Mouse (Mus musculus) stomach, postnatal 0 days (tissue): ENCODE data around the gene Gramd1b. TPM values are rescaled to one million over a fixed set of nuclear protein-coding genes. Genes with fewer than 3 reads are reported as not detected.

Experiments used
- ATAC-seq: fragments of 200-750 bp; cut with Nextera tagmentation; 2 replicates; pipeline ENCODE4 v1.8.0; 2017; ENCODE audit not compliant: low FRiP score, low TSS enrichment
- DNase-seq: peaks from one replicate; pipeline ENCODE4 v3.0.0-alpha.2; 2016; ENCODE audit warnings: low spot score
- H3K27ac ChIP-seq: fragments of 300-500 bp; sonication (generic); replicated peaks from 2 replicates; pipeline ENCODE4 v1.5.1; 2014; ENCODE audit warnings: mild to moderate bottlenecking, control low read depth
- H3K27me3 ChIP-seq: fragments of 300-500 bp; sonication (generic); 2 replicates; pipeline ENCODE4 v1.6.1; 2014; ENCODE audit warnings: low read length; ENCODE audit not compliant: control insufficient read depth, insufficient read depth
- H3K36me3 ChIP-seq: fragments of 300-500 bp; sonication (generic); 2 replicates; pipeline ENCODE4 v1.6.1; 2014; ENCODE audit warnings: low read length, mixed read lengths; ENCODE audit not compliant: control insufficient read depth, insufficient read depth
- H3K4me1 ChIP-seq: fragments of 300-500 bp; sonication (generic); replicated peaks from 2 replicates; pipeline ENCODE4 v1.6.1; 2014; ENCODE audit warnings: antibody characterized with exemption; ENCODE audit not compliant: control insufficient read depth, insufficient read depth
- H3K4me2 ChIP-seq: fragments of 300-500 bp; sonication (generic); replicated peaks from 2 replicates; pipeline ENCODE4 v1.6.1; 2014; ENCODE audit warnings: low read depth, mild to moderate bottlenecking, control low read depth, moderate library complexity
- H3K4me3 ChIP-seq: fragments of 300-500 bp; sonication (generic); 2 replicates; pipeline ENCODE4 v1.5.1; 2014; ENCODE audit warnings: low read depth, low read length, control low read depth
- H3K9ac ChIP-seq: fragments of 300-500 bp; sonication (generic); 2 replicates; pipeline ENCODE4 v1.6.1; 2014; ENCODE audit warnings: mild to moderate bottlenecking, low read length, control low read depth, mixed read lengths
- H3K9me3 ChIP-seq: fragments of 300-500 bp; sonication (generic); 2 replicates; pipeline ENCODE4 v1.6.1; 2016; ENCODE audit warnings: low read length; ENCODE audit not compliant: control insufficient read depth
- CTCF ChIP-seq: IDR thresholded peaks from 2 replicates; pipeline ENCODE4 v1.5.1; 2016; ENCODE audit warnings: antibody characterized with exemption, low read depth, mild to moderate bottlenecking, moderate library complexity
- EP300 ChIP-seq: optimal IDR thresholded peaks from 2 replicates; pipeline ENCODE3; 2016; ENCODE audit warnings: antibody characterized with exemption
- WGBS: fragments of 180-500 bp; shearing (Covaris S2); extraction: QIAGEN DNeasy Blood & Tissue Kit; methylation state at CpG from one replicate; pipeline ENCODE4 v1.1.7; 2014; 5-methylcytosine and 5-hydroxymethylcytosine counted together
- polyA plus RNA-seq: library from polyadenylated mRNA; unstranded; fragments of >200 nt; fragmentation: Nextera tagmentation; extraction: Ambion mirVana; gene quantifications from 2 replicates; pipeline ENCODE4 v1.2.1, GENCODE M21; 2015

Gramd1b gene
- polyA plus RNA-seq, 1 experiment from 2014 or later: 1.8 TPM

DNA sequence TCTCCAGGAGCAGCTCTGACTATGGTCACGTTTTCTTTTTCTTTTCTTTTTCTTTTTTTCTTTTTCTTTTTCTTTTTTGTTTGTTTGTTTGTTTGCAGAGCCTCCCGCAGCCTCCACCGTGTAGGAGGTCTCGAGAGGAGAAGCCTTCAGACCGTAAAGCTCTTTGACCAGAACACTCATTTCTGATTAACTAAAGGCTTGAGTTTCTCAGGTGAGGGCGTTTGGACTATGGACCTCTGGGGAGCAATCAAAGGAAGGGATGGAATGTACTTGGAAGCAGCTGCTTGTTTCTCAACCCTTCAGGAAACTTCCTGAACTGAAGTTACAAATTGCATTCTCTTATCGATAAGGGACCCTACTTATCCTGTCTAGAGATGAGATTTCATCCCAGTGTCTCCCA, 64.4 kb downstream of the Gramd1b start:
- no peaks in the 10 kb centered on the region for H3K9me3 ChIP-seq
- no peak overlapping the region for H3K4me2 ChIP-seq
- 43% methylated on average over 7 of the region's 7 CpGs for WGBS
- H3K27me3 ChIP-seq: no peaks in the 10 kb centered on the region
- no peaks in the 10 kb centered on the region for H3K4me1 ChIP-seq
- no peak overlapping the region for H3K9ac ChIP-seq
- no peak overlapping the region for H3K27ac ChIP-seq
- no peak overlapping the region for H3K4me3 ChIP-seq
- TF ChIP-seq CTCF (no peak), EP300 (no peak)
- ATAC-seq (peak; percentile 62; the same call in 1 of the 2 replicates), DNase-seq (no peak)
- no peaks in the 10 kb centered on the region for H3K36me3 ChIP-seq

DNA sequence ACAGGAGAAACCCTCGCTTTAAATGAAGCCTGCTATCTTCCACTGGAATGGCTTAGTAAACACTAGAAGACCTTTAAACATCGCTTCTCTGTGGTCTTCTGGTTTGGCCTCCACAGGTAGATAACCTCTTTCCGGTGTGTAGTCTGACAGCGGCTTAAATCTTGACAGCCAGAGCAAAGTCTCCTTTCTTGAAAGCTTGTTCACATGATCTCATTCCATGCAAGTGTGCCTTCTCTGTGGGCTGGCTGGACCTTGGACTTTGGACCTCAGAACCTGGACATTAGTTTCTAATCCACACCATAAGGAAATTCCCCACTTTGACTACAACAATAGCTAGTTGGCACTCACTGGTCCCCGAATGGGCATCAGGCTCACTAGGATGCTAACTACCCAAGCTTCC, 65.6 kb downstream of the Gramd1b start:
- DNase-seq: peak; percentile 57
- no peaks in the 10 kb centered on the region for H3K4me1 ChIP-seq
- no peak for TF ChIP-seq EP300
- no peak for TF ChIP-seq CTCF
- H3K27me3 ChIP-seq: no peaks in the 10 kb centered on the region
- H3K27ac ChIP-seq: no peak overlapping the region
- no peaks in the 10 kb centered on the region for H3K36me3 ChIP-seq
- no peak overlapping the region for H3K4me2 ChIP-seq
- no peak overlapping the region for H3K9ac ChIP-seq
- 64% methylated on average over 5 of the region's 5 CpGs for WGBS
- no peak overlapping the region for H3K4me3 ChIP-seq
- peak; percentile 85 for ATAC-seq
- no peaks in the 10 kb centered on the region for H3K9me3 ChIP-seq

DNA sequence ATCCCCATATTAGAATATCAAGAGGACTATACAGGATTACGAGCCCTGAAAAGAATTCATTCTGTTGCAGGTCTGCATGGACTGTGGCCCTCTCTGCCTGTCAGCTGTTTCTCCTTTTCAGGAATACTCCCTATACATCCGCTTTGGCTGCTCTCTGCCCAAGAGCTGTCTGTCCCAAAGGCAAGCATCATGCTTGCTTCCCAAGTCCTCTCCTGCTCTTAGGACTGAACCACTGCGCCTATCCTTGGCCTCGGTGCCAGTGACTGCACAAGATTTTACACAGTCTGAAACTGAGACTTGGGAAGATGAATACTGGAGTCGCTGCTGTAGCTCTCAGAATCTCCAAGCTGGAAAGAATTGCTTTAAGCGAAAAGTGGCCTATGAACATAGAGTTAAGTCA, 68.8 kb downstream of the Gramd1b start:
- 85% methylated on average over 6 of the region's 6 CpGs for WGBS
- Histone ChIP-seq H3K27me3 (no peaks in the 10 kb centered on the region), H3K27ac (no peak overlapping the region), H3K36me3 (no peaks in the 10 kb centered on the region), H3K4me1 (no peaks in the 10 kb centered on the region), H3K9me3 (no peaks in the 10 kb centered on the region), H3K9ac (no peak overlapping the region), H3K4me2 (no peak overlapping the region), H3K4me3 (no peak overlapping the region)
- DNase-seq: no peak
- ATAC-seq: no peak
- TF ChIP-seq CTCF (no peak), EP300 (no peak)

DNA sequence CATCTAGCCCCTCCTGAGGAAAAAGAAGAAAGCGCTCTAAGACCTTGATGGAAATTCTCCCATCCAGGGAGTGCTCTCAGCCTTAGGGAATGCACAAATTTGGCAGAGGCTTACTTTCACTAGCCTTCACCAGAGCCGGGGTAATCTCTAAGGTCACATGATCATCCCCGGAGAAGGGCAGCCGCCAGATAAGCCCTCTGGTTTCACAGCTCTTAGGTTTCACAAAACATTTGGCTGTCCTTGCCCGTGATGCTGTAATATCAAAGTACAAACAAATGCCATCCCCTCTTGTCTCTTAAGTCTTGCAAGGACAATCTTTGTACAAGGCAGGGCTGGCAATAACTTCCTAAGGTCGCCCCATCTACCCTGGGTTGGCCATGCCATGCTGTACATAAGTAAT, 70.4 kb downstream of the Gramd1b start:
- TF ChIP-seq EP300 (no peak), CTCF (no peak)
- no peaks in the 10 kb centered on the region for H3K27me3 ChIP-seq
- no peaks in the 10 kb centered on the region for H3K4me1 ChIP-seq
- ATAC-seq (no peak), DNase-seq (no peak)
- H3K4me3 ChIP-seq: no peak overlapping the region
- no peak overlapping the region for H3K27ac ChIP-seq
- no peaks in the 10 kb centered on the region for H3K36me3 ChIP-seq
- WGBS: 27% methylated on average over 6 of the region's 6 CpGs
- H3K4me2 ChIP-seq: no peak overlapping the region
- no peak overlapping the region for H3K9ac ChIP-seq
- no peaks in the 10 kb centered on the region for H3K9me3 ChIP-seq

DNA sequence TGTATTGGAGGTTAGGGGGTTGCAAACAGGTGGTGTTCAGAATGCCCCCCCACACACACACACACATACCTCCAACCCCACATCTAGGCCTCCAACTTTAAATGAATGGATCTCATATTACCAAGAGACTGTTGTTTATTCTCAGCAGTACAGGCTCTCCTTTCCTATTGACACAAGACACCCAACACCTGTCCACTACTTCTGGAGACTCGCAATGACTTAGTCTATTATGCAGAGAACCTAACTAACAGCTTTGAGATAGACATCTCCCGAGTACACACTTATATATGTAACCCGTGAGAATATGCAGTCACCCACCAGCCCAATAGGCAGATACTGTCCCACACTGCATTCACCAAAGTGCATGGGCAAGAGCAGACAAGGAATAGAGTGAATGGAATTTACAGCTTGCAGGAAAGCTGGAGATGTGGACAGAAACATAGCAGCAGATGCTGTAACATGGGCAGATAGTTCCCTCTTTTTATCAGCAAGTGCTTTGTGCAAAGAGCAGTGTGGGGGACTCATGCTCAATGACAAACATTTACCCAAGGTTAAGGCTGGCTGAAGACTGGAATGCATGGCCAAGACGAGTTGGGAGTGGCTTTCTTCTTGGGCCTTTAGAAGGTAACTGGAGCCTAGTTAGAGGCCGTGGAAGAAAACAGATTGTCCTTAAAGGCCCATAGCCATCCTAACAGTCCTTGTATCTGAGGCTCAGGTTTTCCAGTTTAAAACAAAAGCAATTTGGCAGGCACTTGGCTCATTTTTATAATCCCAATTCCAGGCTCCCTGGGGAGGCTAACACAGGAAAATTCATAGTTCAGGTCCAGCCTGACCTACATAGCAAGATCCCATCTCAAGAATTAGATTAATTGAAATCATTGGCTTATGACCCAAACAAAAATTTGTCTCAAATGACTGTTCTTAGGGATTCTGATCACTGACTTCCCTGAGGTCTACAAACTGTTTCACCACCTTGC, 71.6 kb downstream of the Gramd1b start:
- H3K36me3 ChIP-seq: no peaks in the 10 kb centered on the region

DNA sequence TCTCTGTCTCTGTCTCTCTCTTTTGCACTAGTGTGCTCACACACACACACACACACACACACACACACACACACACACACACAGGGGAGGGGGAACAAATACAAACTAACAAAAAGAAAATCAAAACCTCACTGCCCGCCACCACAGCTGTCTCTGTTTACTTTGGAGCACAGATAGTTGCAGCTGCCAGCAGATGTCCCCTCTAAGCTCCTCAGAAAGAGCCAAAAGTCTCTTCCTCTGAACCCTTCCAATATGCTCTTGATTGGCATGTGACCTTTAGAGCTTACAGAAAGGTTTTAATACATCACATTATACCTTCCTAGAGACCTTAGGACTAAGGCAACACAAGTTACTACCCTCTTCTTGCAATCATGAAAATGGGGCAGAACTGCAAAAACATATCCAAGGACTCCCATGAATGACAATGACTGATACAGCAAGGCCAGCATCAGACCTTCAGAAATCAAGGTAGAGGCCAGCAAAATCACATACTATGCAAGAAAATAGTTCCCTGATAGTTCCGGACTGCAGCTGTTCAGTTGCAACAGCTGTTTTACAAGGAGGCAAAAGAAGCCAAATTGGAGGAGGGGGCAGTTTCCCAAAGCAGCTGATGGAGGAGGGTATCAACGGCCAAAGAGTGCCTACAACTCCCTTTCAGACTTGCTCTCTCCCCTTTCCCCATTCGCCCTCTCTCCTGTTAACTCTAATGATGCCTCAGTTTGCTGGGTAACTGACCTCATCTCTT, 72.5 kb downstream of the Gramd1b start:
- TF ChIP-seq EP300: no peak
- no peak for TF ChIP-seq CTCF
- Histone ChIP-seq H3K4me3 (no peak overlapping the region), H3K4me2 (no peak overlapping the region), H3K27me3 (no peaks in the 10 kb centered on the region), H3K36me3 (no peaks in the 10 kb centered on the region), H3K9me3 (no peaks in the 10 kb centered on the region), H3K27ac (no peak overlapping the region), H3K4me1 (no peaks in the 10 kb centered on the region), H3K9ac (no peak overlapping the region)
- ATAC-seq: no peak
- no peak for DNase-seq
- 52% methylated on average over 4 of the region's 4 CpGs for WGBS

More for the DNA sequence above, 71.6 kb downstream of the Gramd1b start:
- Histone ChIP-seq H3K4me1 (no peaks in the 10 kb centered on the region), H3K9me3 (no peaks in the 10 kb centered on the region), H3K27ac (no peak overlapping the region), H3K4me2 (no peak overlapping the region), H3K27me3 (no peaks in the 10 kb centered on the region), H3K9ac (no peak overlapping the region), H3K4me3 (no peak overlapping the region)
- ATAC-seq (peak; percentile 57; the same call in 1 of the 2 replicates), DNase-seq (no peak)
- TF ChIP-seq EP300 (no peak), CTCF (no peak)
- 45% methylated on average over 5 of the region's 5 CpGs for WGBS
